ENCODE assay signal across 15 mouse cellular contexts in genomic region chr15:25893327-25893726, GRCm38 (mm10). TPM values are rescaled to one million over a fixed set of nuclear protein-coding genes. Genes with fewer than 3 reads are reported as not detected.
DNase-seq lines count a peak whose midpoint lies in the region; ATAC-seq lines count a peak whose summit lies in the region.
"Had no signal": no experiment of that assay in that cellular context is flagged by ENCODE, and none has a peak within 500 bp of the region (broad histone marks: within the 10 kb centered on the region; RNA-seq: fewer than 3 reads in every experiment).

No protein-coding gene starts in this region.

- WGBS in kidney, embryonic 15.5 days = 38% methylated on average over 2 of the region's 2 CpGs
- WGBS in midbrain, embryonic 16.5 days = 22% methylated on average over 2 of the region's 2 CpGs
- 38% methylated on average over 2 of the region's 2 CpGs for WGBS in midbrain, embryonic 11.5 days
- 8% methylated on average over 2 of the region's 2 CpGs for WGBS in neural tube, embryonic 14.5 days

- no peak overlapping the region for H3K9ac ChIP-seq in kidney, embryonic 15.5 days
- H3K9ac ChIP-seq in midbrain, embryonic 16.5 days (ENCODE audit: low read depth, low read length) = no peak overlapping the region
- no peak overlapping the region for H3K9ac ChIP-seq in midbrain, embryonic 11.5 days (ENCODE audit: low read length)
- H3K9ac ChIP-seq in neural tube, embryonic 14.5 days (replicated peaks; ENCODE audit: low read depth, low read length) = no peak overlapping the region
- H3K9ac ChIP-seq: forebrain, embryonic 15.5 days; lung, embryonic 15.5 days had no signal

- no peaks in the 10 kb centered on the region for H3K27me3 ChIP-seq in kidney, embryonic 15.5 days
- H3K27me3 ChIP-seq in midbrain, embryonic 16.5 days (ENCODE audit: control insufficient read depth, insufficient read depth, low read depth, low read length) = no peaks in the 10 kb centered on the region
- H3K27me3 ChIP-seq in midbrain, embryonic 11.5 days (ENCODE audit: control insufficient read depth, insufficient read depth, low read length) = no peaks in the 10 kb centered on the region
- no peaks in the 10 kb centered on the region for H3K27me3 ChIP-seq in neural tube, embryonic 14.5 days (ENCODE audit: control insufficient read depth, insufficient read depth, low read length)
- H3K27me3 ChIP-seq: forebrain, embryonic 15.5 days; lung, embryonic 15.5 days had no signal

- peaks cover 8% of the 10 kb centered on the region; the same call in 1 of the 2 replicates for H3K4me1 ChIP-seq in kidney, embryonic 15.5 days
- no peaks in the 10 kb centered on the region for H3K4me1 ChIP-seq in midbrain, embryonic 16.5 days (ENCODE audit: control insufficient read depth, insufficient read depth, low read length)
- no peaks in the 10 kb centered on the region for H3K4me1 ChIP-seq in midbrain, embryonic 11.5 days (ENCODE audit: control insufficient read depth, insufficient read depth, low read length)
- H3K4me1 ChIP-seq in neural tube, embryonic 14.5 days (ENCODE audit: control insufficient read depth, insufficient read depth, low read length) = no peaks in the 10 kb centered on the region
- H3K4me1 ChIP-seq: forebrain, embryonic 15.5 days; lung, embryonic 15.5 days had no signal

- DNase-seq in embryo, embryonic 10.5 days (ENCODE audit: low spot score) = peak; percentile 21
- DNase-seq in embryo, embryonic 9.5 days (ENCODE audit: extremely low spot score) = no peak
- DNase-seq in kidney, postnatal 25 days = no peak
- DNase-seq in midbrain, embryonic 11.5 days (ENCODE audit: low spot score, missing footprints) = no peak
- no peak for DNase-seq in thymus, postnatal 36 days
- DNase-seq: cerebellum, adult 9-11 months; gastrocnemius, postnatal 14 days; heart, postnatal 4 days; kidney, postnatal 14 days had no signal

- peak; percentile 64 for ATAC-seq in kidney, embryonic 15.5 days (replicated peaks; ENCODE audit: low FRiP score)
- peak; percentile 47; the same call in 1 of the 2 replicates for ATAC-seq in midbrain, embryonic 16.5 days
- ATAC-seq in midbrain, embryonic 11.5 days (ENCODE audit: low FRiP score) = no peak
- ATAC-seq in neural tube, embryonic 14.5 days (ENCODE audit: low read depth) = peak; percentile 49; the same call in 1 of the 2 replicates
- ATAC-seq: forebrain, embryonic 15.5 days had no signal

- H3K36me3 ChIP-seq in kidney, embryonic 15.5 days = no peaks in the 10 kb centered on the region
- H3K36me3 ChIP-seq in midbrain, embryonic 16.5 days (ENCODE audit: control insufficient read depth, insufficient read depth, low read length) = 0 out of 2 replicates have a peak, but pooled peaks cover 4% of the 10 kb centered on the region
- no peaks in the 10 kb centered on the region for H3K36me3 ChIP-seq in midbrain, embryonic 11.5 days (ENCODE audit: control insufficient read depth, insufficient read depth, low read length)
- H3K36me3 ChIP-seq in neural tube, embryonic 14.5 days (ENCODE audit: control insufficient read depth, insufficient read depth, low read length) = no peaks in the 10 kb centered on the region
- H3K36me3 ChIP-seq: forebrain, embryonic 15.5 days; lung, embryonic 15.5 days had no signal

- H3K27ac ChIP-seq in kidney, embryonic 15.5 days = peak overlapping the region; percentile 27; the same call in 1 of the 2 replicates
- no peak overlapping the region for H3K27ac ChIP-seq in midbrain, embryonic 16.5 days (ENCODE audit: low read length)
- no peak overlapping the region for H3K27ac ChIP-seq in midbrain, embryonic 11.5 days (ENCODE audit: low read depth, low read length)
- H3K27ac ChIP-seq in neural tube, embryonic 14.5 days (ENCODE audit: low read depth, low read length) = no peak overlapping the region
- H3K27ac ChIP-seq: forebrain, embryonic 15.5 days; lung, embryonic 15.5 days; stomach, postnatal 0 days had no signal

- no peak overlapping the region for H3K4me3 ChIP-seq in kidney, embryonic 15.5 days (replicated peaks)
- no peak overlapping the region for H3K4me3 ChIP-seq in midbrain, embryonic 16.5 days (ENCODE audit: low read depth, low read length)
- H3K4me3 ChIP-seq in midbrain, embryonic 11.5 days (ENCODE audit: low read depth, low read length) = no peak overlapping the region
- H3K4me3 ChIP-seq in neural tube, embryonic 14.5 days (ENCODE audit: low read depth, low read length) = no peak overlapping the region
- H3K4me3 ChIP-seq: forebrain, embryonic 15.5 days; lung, embryonic 15.5 days had no signal

- no peaks in the 10 kb centered on the region for H3K9me3 ChIP-seq in kidney, embryonic 15.5 days (replicated peaks)
- no peaks in the 10 kb centered on the region; the same call in 1 of the 2 replicates for H3K9me3 ChIP-seq in midbrain, embryonic 16.5 days (replicated peaks; ENCODE audit: control insufficient read depth, low read length, poor library complexity, severe bottlenecking)
- H3K9me3 ChIP-seq in midbrain, embryonic 11.5 days (ENCODE audit: control insufficient read depth, low read length) = no peaks in the 10 kb centered on the region; the same call in 1 of the 2 replicates
- no peaks in the 10 kb centered on the region for H3K9me3 ChIP-seq in neural tube, embryonic 14.5 days (ENCODE audit: control insufficient read depth, low read length)
- H3K9me3 ChIP-seq: forebrain, embryonic 15.5 days; lung, embryonic 15.5 days had no signal

- no peak overlapping the region for H3K4me2 ChIP-seq in kidney, embryonic 15.5 days
- no peak overlapping the region for H3K4me2 ChIP-seq in midbrain, embryonic 16.5 days (ENCODE audit: low read length)
- no peak overlapping the region for H3K4me2 ChIP-seq in midbrain, embryonic 11.5 days
- no peak overlapping the region for H3K4me2 ChIP-seq in neural tube, embryonic 14.5 days (ENCODE audit: low read depth, low read length)
- H3K4me2 ChIP-seq: forebrain, embryonic 15.5 days; lung, embryonic 15.5 days had no signal

RNA-seq across cellular contexts. Expression of gene Retreg1, which starts 50.3 kb away (rescaled TPM):
- polyA plus RNA-seq in kidney, embryonic 15.5 days (2015; fragmentation: Nextera tagmentation; extraction: Ambion mirVana) = 15.9 and 16.1 TPM in 2 replicates
- 16.1 and 18.4 TPM in 2 replicates for polyA plus RNA-seq in midbrain, embryonic 16.5 days (2015; fragmentation: Nextera tagmentation; extraction: Ambion mirVana)
- 4.2 TPM in 2 replicates for polyA plus RNA-seq in midbrain, embryonic 11.5 days (2014; fragmentation: Nextera tagmentation; extraction: Ambion mirVana)
- polyA plus RNA-seq in neural tube, embryonic 14.5 days (2014; fragmentation: Nextera tagmentation; extraction: Ambion mirVana) = 16.7 and 17.8 TPM in 2 replicates
